Mouse (Mus musculus): ENCODE data around the gene Mgrn1.

The Mgrn1 gene

GRCm38 (mm10) chr16:4885760-4886689, at the start of gene Mgrn1:
TSS of gene Mgrn1 (plus strand) at chr16:4886249.
- in situ Hi-C loops (cut with MboI, MseI) = loop anchor here (10.0 kb wide), 1 partner anchor 79 kb away; the partner anchor contains the start of gene Anks3

- in situ Hi-C loops (cut with MboI, MseI) = no loop called here
Observed at GRCm38 (mm10) chr16:4837631-4838030, 48.4 kb upstream of the Mgrn1 start.

GRCm38 (mm10) chr16:4839552-4839951, 46.5 kb upstream of the Mgrn1 start:
- in situ Hi-C loops (cut with MboI, MseI) = no loop called here

- in situ Hi-C loops (cut with MboI, MseI) = no loop called here
Observed at GRCm38 (mm10) chr16:4840231-4840630, 45.8 kb upstream of the Mgrn1 start.

GRCm38 (mm10) chr16:4847041-4847440, 39.0 kb upstream of the Mgrn1 start:
- in situ Hi-C loops (cut with MboI, MseI) = no loop called here

- in situ Hi-C loops (cut with MboI, MseI) = no loop called here
Observed at GRCm38 (mm10) chr16:4848090-4848489, 38.0 kb upstream of the Mgrn1 start.

DNA sequence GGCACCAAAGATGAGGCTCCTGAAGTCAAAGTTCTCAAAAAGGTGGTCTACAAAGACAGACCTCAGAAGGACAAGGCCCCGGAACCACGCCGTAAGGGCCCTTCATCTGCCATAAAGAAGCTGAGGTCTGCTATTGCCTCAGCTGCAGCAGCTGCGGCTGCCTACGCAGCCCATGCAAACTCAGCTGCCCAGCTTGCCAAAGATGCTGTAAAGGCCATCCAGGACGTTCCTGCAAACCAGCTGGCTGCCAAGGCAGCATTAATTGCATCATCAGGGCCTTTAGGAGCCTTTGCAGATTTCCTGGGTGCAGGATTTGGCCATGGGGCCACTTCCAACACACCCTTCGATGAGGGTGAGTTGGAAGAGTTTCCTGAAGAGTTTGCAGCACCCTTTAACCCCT, 35.7 kb upstream of the Mgrn1 start:
- in situ Hi-C loops (cut with MboI, MseI) = no loop called here

GRCm38 (mm10) chr16:4850938-4851628, 35.0 kb upstream of the Mgrn1 start:
- in situ Hi-C loops (cut with MboI, MseI) = no loop called here

- in situ Hi-C loops (cut with MboI, MseI) = no loop called here
Observed at GRCm38 (mm10) chr16:4855046-4855650, 30.9 kb upstream of the Mgrn1 start.

DNA sequence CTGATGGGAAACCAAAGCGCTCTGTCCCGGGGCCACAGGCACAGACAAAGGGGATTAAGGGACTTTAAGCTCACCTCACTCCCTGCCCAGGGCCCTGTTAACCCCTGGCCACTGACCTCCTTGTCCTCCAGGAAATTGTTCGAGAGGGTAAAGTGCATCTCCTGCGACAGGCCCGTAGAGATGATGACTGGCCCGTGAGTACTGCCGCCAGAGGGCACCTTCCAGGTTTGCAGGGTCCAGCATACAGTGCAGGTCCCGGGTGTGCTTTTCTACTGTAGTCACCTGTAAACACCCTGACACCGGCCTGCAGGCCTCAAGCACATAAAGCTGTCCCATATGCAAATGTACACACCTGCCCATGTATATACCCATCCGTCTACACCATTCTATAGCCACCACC, 24.7 kb upstream of the Mgrn1 start:
- in situ Hi-C loops (cut with MboI, MseI) = no loop called here

GRCm38 (mm10) chr16:4862863-4863483, 23.1 kb upstream of the Mgrn1 start:
- in situ Hi-C loops (cut with MboI, MseI) = no loop called here

- in situ Hi-C loops (cut with MboI, MseI) = no loop called here
Observed at GRCm38 (mm10) chr16:4863742-4864141, 22.3 kb upstream of the Mgrn1 start.

DNA sequence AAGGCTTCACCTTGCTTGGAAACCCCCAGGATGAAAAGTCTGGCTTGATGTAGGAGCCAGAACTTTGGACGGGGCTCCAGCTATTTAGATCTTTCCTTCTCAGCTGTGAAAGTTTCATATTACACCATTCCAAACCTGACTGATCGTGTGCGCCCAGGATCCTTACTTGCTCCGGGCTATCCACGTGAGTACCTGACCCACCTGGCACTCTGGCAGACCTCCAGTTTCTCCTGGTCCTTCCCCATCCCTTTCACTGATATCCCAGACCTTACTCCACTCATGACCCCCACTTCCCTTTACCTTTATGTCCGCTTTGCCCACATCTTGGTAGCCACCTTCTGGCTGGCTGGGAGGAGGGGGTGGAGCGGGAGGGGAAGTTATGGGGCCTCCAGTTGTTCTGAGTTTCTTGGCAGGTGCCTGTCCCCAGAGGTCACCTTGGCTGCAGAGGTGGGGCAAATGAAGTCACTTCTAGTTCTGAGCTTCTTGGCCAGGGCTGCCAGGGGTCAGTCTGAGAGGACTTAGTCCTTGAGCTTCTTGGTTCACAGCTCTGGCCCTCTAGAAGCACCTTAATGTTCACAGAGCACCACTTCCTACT, 19.9 kb upstream of the Mgrn1 start:
- in situ Hi-C loops (cut with MboI, MseI) = no loop called here

GRCm38 (mm10) chr16:4870490-4870889, 15.6 kb upstream of the Mgrn1 start:
- in situ Hi-C loops (cut with MboI, MseI) = loop anchor here (5.0 kb wide), 1 partner anchor 178 kb away; no protein-coding TSS in a partner anchor

DNA sequence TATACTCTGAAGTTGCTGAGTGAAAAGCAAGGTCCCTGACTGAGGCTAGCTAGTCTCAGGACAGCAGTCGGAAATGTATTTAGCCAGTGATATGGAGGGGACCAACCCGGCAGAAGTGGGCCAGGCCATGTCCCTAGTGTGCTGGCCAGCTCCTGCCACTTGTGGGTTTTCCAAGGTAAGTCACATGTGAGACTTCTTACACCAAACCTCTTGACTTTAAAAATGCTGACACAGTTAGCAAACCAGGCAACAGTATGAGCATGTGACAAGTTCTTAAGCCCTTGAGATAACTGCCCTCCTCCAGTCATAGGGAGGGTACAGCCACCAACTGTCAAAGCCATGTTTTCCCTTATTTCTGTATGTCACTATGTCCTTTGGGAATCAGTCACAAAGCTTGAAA, 14.1 kb upstream of the Mgrn1 start:
- in situ Hi-C loops (cut with MboI, MseI) = loop anchor here (5.0 kb wide), 1 partner anchor 180 kb away; no protein-coding TSS in a partner anchor

- in situ Hi-C loops (cut with MboI, MseI) = no loop called here
Observed at GRCm38 (mm10) chr16:4875198-4876032, 10.6 kb upstream of the Mgrn1 start.

GRCm38 (mm10) chr16:4876033-4876680, 9.9 kb upstream of the Mgrn1 start:
- in situ Hi-C loops (cut with MboI, MseI) = no loop called here

GRCm38 (mm10) chr16:4877195-4877594, 8.9 kb upstream of the Mgrn1 start:
- in situ Hi-C loops (cut with MboI, MseI) = no loop called here

GRCm38 (mm10) chr16:4877701-4878100, 8.3 kb upstream of the Mgrn1 start:
- in situ Hi-C loops (cut with MboI, MseI) = no loop called here

All from regulatory T cell (primary cell).